1 mouse cellular context compared by ENCODE assay signal in genomic region chr2:150412146-150412545, GRCm38 (mm10). TPM values are rescaled to one million over a fixed set of nuclear protein-coding genes. Genes with fewer than 3 reads are reported as not detected.
"Had no signal": no experiment of that assay in that cellular context is flagged by ENCODE, and none has a peak within 500 bp of the region (broad histone marks: within the 10 kb centered on the region; RNA-seq: fewer than 3 reads in every experiment).

No protein-coding gene starts in this region.

RNA-seq across cellular contexts. Expression of gene Zfp442, which starts 39.1 kb away (rescaled TPM):
- polyA plus RNA-seq: erythroblast, embryonic 14.5 days had no signal

RNA-seq across cellular contexts. Expression of gene 3300002I08Rik, which starts 49.6 kb away (rescaled TPM):
- polyA plus RNA-seq: erythroblast, embryonic 14.5 days had no signal
